Mouse (Mus musculus) ovary, postnatal 36 days (tissue): ENCODE data around the gene Gpr39.
"Not testable (repeated sequence)": the region's sequence is repeated elsewhere in the genome, so short reads cannot be mapped to it uniquely, and the experiment has no call there.

Experiments used
- DNase-seq: peaks from one replicate; pipeline ENCODE4 v3.0.0; 2022; ENCODE audit warnings: low spot score, mixed read lengths

Gpr39 gene

DNA sequence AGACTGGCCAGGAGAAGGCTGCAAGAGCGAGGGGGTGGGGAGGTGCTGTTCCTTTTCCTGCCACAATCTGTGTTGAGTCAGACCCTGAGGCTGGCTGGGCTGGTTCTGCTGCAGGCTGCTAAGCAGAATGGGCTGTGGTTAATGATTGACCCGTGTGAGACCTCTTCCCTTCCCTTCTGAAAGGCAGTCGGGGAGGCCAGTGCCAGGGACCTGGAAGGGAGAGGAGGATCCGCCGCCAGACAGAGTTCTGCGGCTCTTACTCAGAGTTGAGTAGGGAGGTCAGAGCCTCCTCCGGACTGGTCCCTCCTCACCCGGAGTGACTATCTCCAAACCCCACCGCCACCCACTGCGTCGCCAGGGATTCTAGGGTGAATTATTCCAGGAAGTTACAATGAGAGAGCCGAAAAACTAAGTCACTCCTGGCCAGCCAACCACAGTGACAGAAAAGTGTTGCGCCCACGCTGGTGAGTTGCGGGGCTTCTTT, at the start of gene Gpr39:
TSS of gene Gpr39 (plus strand) at position 206 of the 484 bp plus-strand sequence.
- DNase-seq, result peak; percentile 56

DNA sequence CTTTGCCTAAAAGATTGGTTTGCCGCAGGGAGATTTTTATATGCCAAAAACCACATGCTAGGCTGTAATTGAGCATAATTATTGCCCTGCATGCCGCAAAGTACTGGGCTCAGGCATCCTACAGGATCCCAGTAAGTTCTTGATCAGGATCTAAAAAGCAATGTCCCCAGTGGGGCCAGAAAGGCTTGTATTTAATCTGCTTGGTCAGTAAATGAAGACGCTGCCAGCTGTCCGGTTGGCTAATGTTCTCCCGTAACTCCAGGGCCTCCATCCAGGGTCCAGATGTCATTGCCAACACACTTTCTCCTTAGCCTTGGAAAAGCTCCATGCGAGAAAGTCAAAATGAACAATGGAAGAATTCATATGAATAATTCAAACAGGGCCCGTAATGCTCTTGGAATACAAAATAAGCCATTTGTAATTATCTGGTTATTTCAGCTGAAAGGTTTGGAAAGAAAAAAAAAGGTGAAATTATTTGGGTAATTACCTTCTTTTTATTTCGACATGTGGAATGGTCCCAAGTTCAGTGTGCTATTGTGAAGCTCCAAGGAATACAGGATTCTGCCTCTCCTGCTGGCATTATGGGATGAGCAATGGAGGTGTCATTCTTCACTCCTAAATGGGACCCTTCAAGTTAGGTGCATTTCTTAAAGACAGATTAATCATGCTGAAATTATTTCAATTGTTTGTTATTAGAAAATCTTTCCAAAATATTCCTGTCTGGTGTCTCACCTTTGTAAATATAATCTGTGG, 37.1 kb upstream of the Gpr39 start:
- DNase-seq, result peak; percentile 8

DNA sequence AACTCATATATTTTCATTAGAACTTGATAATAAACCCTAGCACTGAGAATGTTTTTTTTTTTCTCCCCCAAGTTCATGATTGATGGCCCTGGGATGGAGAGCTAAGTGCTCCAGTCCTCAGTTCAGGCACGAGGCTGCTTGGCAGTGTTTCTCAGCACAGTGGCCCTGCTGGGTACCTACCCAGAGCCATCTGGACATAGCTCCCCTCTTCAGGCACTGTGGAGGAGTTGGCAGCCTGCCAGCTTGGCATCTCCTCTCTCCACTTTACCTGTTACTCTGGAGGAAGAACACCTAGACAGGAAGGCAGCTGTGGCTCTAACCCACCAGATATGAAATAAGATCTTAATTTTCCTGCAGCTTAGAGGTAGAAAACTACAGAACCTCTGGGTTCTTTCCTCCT, 33.2 kb upstream of the Gpr39 start:
- DNase-seq, result no peak

DNA sequence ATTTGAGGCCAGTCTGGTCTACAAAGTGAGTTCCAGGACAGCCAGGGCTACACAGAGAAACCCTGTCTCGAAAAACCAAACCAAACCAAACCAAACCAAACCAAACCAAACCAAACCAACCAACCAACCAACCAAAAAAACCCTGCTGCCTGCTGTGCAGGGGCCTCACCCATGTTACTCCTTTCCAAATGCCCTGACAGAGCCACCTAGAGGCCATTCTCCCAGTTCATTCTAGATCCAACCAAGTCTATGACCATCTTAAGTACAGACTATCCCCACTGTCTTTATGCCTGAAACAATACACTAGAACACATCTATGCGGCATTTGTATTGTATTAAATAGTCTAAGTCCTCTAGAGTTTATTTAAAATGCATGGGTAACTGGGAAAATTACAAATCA, 30.0 kb upstream of the Gpr39 start:
- not testable (repeated sequence) for DNase-seq

DNA sequence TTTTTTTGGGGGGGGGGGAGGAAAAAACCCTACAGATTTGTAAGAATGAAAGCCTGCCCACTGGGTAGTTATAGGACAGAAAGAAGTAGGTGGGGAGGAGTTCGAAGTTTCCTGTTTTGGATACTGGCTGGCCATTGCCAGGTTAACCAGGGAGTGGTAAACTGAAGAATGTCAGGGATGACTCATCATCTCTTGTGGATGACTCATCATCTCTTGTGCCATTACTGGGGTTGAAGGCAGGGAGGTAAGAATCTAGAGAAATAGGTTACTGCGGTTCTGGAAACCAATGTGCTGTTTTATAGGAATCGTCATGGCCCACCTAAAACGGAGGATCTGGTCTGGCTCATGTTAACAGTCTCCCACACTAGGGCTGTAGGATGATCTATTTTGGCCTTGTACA, 28.8 kb upstream of the Gpr39 start:
- no peak for DNase-seq

DNA sequence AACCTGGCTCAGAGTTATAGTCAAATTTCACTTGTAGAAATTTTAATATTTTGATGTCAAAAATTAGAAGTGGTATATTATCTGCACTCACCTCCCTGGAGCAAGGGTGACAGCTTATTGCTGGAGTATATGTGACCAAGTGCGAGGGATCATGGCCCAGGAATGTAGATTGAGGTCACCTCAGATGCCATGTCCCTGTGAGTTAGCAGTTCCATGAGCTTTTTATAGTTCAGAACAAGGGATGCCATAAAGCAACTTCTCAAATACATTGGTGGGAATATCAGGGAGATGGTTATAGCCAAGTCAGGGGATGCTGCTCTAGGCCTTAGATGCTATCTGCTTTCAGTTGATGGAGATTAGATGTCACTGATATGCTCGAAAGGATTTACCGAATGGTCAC, 27.7 kb upstream of the Gpr39 start:
- DNase-seq, result no peak

DNA sequence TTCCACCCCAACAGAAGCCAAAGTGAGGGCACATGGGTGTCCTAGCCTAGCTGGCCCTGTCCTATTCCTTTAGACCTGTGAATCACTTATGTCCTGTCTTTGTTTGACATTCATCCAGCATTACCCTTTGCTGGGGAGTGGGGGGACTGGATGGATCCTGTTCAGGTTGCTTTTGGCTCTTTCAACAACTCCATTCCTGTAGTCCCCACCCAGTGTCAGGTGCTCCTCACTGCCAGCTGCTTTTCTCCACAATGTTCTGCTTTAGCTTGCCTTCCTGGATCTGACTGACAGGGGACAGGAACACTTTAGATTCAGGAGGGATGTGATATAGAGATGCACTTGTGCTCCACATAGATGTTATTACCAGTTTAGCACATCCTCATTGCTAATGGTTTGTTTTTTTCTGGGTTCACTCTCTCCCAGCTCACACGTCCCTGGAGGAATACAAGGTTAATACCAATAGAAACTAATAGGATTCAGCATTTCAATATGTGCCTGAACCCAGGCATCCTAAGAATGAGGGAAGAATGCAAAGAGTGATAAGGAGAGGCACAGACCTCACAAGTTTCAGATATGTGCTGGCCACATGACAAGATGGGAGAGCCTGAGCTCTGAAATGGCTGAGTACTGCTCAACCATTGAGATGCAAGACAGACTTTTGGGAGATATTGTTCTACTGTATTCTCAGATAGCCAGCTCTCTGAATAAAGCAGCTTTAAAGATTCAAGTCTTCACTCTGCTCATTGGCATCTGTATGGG, 23.8 kb upstream of the Gpr39 start:
- no peak for DNase-seq

DNA sequence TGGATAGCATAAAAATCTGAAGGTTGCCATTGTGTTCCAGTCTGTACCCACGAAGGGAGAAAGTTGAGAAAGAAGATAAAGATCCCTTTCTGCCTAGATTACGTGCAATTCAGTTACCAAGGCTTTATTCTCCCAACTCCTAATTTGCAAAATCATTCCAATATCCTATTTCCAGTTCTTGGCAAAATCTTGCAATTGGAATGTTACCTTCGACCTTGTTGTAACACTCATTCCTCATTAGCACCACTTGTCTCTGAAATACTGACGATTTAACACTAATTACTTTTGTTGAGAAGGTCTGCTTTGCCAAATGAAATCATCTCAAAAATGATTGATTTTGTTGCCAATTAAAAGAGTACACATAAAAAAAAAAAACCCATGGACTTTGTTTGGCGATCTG, 19.4 kb upstream of the Gpr39 start:
- DNase-seq, result no peak

DNA sequence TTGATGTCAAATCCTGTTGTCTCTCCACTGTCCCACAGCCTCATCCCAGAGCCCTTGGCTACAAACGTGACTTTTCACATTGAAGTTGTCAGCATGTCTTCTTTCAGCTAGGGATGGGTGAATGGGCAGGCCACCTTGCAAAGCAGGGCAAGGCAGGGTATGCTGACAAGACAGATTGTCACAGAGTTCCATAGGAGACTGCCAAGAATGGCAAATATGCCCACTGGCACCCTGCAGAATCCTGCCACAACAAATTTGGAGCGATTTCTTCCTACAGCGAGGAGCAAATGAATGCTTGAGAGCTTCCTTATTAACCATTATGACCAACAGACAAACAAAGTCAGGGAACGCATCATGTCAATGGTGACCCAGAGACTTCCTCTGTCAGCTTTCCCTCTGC, 16.6 kb upstream of the Gpr39 start:
- no peak for DNase-seq

DNA sequence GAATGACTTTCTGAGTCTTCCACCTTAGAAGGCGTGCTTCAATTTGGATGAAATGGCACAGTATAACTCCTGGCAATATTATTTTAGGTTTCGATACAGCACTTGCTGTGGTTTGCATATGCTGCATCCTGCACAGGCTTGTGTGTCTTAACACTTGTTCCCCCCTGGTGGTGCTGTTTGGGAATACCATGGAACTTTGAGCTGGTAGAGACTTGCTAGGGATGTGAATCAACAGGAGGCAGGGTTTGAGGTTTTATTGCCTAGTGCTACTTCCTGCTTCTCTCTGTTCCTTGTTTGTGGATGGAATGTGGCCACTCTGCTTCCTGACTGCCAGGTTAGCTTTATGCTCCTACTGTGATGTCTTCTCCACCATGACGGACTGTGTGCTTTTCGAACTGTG, 15.9 kb upstream of the Gpr39 start:
- DNase-seq, result no peak

DNA sequence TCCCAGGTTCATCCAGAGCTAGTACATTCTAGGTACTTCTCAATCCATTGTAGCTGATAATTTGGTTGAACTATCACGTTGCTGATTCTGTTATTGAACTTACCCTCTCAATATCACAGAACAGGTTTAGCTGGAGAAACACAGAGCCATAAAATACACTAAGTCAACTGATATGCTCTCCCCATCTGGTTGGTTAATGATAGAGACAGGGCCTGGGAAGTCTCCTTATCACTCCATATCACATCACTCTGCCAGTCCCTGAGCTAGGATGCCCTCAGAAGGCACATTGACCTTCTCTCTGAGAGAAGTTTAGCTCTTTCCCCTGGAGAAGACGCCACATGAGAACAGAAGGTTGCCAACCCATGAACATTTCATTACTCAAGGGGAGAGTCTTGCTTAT, 14.7 kb upstream of the Gpr39 start:
- DNase-seq, result no peak

DNA sequence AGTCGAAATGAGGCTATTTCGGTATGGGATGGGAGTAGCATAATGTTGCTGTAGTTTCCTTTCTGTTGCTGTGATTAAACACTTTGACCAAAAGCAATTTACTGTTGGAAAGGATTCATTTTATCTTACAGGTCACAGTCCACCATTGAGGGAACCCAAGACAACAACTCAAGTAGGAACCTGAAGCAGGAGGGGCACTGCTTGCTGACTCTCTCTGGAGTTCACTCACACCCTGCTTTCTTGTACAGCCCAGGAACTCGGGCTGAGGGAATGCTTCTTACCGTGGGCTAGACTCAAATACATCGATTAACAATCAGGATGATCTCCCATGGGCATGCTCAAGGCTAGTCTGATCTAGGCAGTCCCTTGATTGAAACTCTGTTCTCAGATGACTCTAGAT, 14.1 kb upstream of the Gpr39 start:
- no peak for DNase-seq

DNA sequence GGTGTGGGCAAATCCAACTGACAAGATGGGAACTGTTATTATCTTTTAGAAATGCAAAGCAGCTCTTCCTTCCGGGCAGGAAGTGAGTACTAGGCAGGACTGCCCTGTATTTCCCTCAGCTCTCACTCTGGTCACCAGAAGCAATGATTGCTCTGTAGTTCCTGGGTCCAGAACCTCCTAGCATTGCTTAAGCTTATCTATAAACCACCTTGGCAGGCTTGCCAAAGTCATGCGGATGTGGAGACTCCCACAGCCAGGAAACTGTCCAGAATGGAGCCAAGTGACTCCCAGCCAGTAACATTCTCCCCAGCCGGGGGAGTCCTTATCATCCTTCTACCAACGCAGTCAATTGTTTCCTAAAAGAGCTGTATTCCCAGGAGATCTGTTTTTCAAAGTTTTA, 13.7 kb upstream of the Gpr39 start:
- peak; percentile 40 for DNase-seq

DNA sequence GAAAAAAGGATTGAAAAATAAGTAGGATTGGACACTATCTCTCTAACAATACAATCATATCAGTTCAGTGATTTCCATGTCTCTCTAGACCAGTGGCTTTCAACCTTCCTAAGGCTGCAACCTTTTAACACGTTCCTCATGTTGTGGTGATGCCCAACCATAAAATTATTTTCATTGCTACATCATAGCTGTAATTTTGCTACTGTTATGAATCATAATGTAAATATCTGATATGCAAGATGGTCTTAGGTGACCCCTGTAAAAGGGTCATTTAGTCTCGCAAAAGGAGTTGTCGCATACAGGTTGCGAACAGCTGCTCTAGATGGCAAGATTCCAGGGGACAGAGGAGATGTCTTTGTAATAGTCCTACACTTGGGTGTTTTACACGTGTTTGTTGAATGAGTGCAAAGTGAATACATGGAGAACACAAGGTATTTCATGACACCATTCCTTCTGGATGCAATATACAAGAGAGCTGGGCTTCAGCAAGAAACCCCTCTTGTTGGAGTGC, 11.6 kb upstream of the Gpr39 start:
- no peak for DNase-seq

DNA sequence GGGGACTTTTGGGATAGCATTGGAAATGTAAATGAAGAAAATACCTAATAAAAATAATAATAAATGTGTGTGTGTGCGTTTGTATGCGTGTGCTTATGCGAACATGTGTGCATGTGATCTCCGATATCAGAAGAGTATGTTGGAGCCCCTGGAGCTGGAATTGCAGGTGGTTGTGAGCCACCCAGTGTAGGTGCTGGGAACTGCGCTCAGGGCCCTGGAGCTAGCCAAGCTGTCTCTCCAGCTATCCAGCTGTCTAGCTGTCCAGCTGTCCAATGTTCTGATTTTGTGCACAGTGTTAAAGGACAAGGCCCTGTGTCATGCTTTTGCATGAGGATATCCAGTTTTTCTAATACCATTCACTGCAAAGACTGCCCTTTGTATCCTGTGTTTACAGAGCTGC, 7.8 kb upstream of the Gpr39 start:
- DNase-seq, result no peak

DNA sequence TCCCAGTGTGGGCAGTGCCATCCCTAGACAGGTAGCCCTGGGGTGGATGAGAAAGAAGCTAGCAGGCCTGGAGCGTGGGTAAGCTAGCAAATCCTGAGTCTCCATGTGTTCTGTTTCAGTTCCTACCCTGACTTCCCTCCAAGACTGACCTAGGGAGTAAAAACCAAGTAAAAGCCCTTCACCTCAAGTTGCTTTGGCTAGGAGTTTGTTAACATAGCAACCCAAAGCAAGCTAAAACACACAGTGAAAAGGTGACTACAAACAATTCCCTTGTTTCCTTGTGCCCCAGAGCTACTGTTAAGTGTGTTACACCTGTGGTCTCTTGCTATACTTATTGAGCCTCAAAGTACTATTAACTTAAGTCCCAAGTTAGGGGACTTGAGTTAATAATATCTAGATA, 1.6 kb upstream of the Gpr39 start:
- DNase-seq, result no peak

DNA sequence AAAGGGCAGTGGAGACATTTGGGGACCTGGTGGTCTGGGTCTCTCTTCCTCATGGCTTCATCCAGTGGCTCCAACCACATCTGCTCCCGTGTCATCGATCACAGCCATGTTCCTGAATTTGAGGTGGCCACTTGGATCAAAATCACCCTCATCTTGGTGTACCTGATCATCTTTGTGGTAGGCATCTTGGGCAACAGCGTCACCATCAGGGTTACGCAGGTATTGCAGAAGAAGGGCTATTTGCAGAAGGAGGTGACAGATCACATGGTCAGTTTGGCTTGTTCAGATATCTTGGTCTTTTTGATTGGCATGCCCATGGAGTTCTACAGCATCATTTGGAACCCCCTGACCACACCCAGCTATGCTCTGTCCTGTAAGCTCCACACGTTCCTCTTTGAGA, 491 bp downstream of the Gpr39 start:
- no peak for DNase-seq

DNA sequence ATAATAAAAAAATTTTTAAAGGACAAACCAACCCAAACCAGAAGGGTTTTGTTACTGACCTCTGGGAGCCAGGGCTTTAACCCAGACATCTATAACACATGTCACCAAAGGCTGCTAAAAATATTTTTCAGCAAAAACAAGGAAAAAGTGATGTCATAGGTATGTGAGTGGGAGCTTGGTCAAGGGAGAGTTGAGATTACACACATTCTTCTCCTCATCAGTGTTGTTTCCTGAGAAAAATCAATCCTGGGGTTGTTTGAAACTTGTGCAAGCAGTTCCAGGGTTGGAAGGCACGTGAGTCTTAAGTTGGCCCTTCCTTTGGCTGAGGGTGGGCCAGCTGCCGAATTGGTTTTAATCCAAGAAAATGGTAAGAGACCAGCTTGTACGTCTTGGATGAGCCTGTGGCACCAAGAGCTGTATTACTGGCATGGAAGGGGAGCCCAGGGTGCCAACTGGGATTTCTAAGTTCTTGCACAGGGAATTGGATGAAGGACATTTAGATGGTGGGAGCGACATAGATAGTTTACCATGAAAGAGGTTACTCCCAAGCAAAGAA, 2.8 kb downstream of the Gpr39 start:
- DNase-seq, result no peak

DNA sequence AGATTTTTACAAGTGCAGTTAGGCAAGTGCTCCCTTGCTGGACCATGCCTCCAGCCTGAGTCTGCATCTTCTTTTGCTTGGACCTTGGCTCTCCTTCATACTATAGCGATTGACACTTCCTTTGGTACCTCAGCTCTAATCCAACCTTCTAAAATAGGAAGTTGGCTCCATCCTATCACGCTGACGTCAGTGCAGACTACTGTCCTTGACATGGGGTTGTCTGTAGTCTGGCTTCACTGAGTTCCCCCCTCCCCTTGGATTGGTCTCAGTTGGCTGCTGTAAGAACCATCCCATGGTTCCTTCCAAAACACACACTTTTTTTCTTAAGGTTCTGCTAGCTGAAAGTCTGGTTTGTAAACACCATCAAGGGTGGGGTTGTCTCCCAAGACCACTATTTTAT, 7.6 kb downstream of the Gpr39 start:
- DNase-seq, result no peak

DNA sequence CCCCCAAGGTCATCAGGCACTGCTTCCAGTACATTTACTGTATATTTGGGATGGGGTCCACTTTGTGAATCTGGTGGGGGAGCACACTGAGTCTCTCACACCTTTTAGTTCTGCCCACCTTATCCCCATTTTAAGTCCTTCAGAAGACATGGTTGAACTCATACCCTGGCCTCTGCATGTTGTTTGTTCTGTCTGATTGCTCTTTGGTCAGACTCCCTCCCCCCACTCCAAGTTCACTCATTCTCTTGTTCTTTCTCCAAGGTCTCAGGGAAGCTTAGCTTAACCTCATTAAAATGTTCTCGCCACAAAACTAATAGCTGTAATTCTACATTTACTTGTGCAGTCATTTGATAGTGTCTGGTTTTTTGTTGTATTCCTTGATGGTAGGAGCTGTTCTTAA, 8.5 kb downstream of the Gpr39 start:
- no peak for DNase-seq

DNA sequence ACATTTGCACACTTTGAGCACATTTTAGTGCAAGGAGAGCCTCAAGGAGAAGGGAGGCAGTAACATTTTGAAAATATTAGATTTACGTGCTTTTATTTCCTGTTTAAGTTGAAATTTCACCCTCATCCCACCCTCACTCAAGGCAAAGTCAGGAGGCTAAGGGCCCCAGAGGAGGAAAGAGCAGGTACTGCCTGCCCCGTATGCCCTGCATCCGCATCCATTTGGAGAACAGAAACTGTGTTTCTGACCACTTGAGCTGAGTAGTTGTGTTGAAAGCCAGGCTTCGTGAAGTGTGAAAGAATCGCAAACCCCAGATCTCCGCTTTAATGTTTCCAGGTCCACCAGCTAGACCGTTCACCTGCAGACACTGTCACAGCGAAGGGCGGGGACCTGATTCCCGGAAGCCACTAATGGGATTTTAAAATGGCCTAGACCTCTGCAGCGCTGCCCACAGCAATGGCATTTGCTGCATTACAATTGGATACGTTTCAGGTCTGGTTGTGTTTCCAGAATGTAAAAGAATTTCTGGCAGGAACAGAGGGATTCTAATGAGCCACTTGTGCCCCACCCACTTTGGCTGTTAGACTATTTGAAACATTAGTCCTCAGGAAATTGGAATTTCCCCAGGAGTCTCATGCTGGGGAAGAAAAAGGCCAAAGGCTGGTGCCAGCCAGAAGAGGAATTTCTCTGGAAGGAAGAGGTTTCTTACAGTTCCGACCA, 11.1 kb downstream of the Gpr39 start:
- no peak for DNase-seq

DNA sequence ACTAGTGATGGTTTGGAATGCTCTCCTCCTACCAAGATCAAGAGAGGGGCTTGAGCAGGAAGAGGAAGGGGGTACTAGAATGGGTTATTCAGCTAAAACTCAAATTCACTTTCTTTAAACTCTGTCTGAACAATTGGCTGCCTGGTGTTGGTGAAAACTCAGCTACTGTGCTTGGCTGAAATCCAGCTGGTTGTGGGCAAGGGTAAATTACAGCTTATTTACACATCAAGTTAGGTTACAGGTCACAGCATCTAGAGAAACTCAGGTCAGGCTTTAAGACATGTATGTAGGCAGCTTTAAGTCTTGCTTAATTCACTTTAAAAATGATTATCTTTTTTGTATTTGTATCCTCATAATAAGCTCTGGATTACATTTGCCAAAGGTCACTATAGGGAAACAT, 16.7 kb downstream of the Gpr39 start:
- DNase-seq, result no peak
